Mouse (Mus musculus) hematopoietic stem cell, adult 5-6 weeks (primary cell): ENCODE results near the gene Psap. TPM values are rescaled to one million over a fixed set of nuclear protein-coding genes. Genes with fewer than 3 reads are reported as not detected.
A peak's percentile ranks its signal among the peaks of the same experiment; 100 is the strongest.

Experiments used
- ATAC-seq, 2 experiments: fragments of 125-278 bp in 1 of 2; replicated peaks in 1 of 2; 2 replicates each; pipeline ENCODE4 v1.8.0; 2016 to 2017; ENCODE audit warnings: inconsistent platforms in 2 of 2, mild to moderate bottlenecking in 2 of 2, moderate number of reproducible peaks in 2 of 2, low read depth in 1 of 2, moderate TSS enrichment in 1 of 2; ENCODE audit not compliant: low FRiP score in 2 of 2, poor library complexity in 2 of 2, severe bottlenecking in 2 of 2, insufficient read depth in 1 of 2, low TSS enrichment in 1 of 2
- total RNA-seq: library from RNA; stranded (forward); fragments of 172-1452, 232-1000 nt; gene quantifications from 2 replicates; pipeline ENCODE4 v1.2.3, GENCODE M21; 2017

Psap gene
- total RNA-seq, 1 experiment from 2014 or later = 223 TPM

GRCm38 (mm10) chr10:60304854-60305628 is 27.6 kb downstream of the Psap start:
- peak; percentile 70 to 75 for ATAC-seq

GRCm38 (mm10) chr10:60310629-60311028 is 33.2 kb downstream of the Psap start:
- ATAC-seq = no peak

- no peak for ATAC-seq
These were observed 36.2 kb downstream of the Psap start for GRCm38 (mm10) chr10:60313606-60314005.

GRCm38 (mm10) chr10:60316166-60316565 is 38.7 kb downstream of the Psap start:
- ATAC-seq = no peak

- ATAC-seq = peak in 1 of 2 experiments; percentile 52; a peak in 1 of 4 replicates
These were observed 51.7 kb downstream of the Psap start for GRCm38 (mm10) chr10:60328963-60329650.

GRCm38 (mm10) chr10:60334583-60334982 is 57.2 kb downstream of the Psap start:
- ATAC-seq = no peak

GRCm38 (mm10) chr10:60335021-60335420 is 57.6 kb downstream of the Psap start:
- no peak for ATAC-seq

GRCm38 (mm10) chr10:60341528-60341927 is 64.1 kb downstream of the Psap start:
- peak; percentile 24 to 40; a peak in 2 of 4 replicates for ATAC-seq

GRCm38 (mm10) chr10:60344111-60344510 is 66.7 kb downstream of the Psap start:
- ATAC-seq = peak; percentile 73 to 79

GRCm38 (mm10) chr10:60346056-60346455 is 68.6 kb downstream of the Psap start:
- no peak for ATAC-seq

GRCm38 (mm10) chr10:60346701-60347405 is 69.4 kb downstream of the Psap start, which contains the start of gene Vsir:
Gene Vsir, plus strand, starts transcription at chr10:60346851.
- peak; percentile 54 to 55 for ATAC-seq

GRCm38 (mm10) chr10:60347768-60348610 is 70.6 kb downstream of the Psap start:
- no peak for ATAC-seq

- ATAC-seq = peak; percentile 15 to 19; a peak in 2 of 4 replicates
These were observed 71.6 kb downstream of the Psap start for GRCm38 (mm10) chr10:60349056-60349455.

GRCm38 (mm10) chr10:60349644-60350043 is 72.2 kb downstream of the Psap start:
- ATAC-seq = no peak

- no peak for ATAC-seq
These were observed 72.8 kb downstream of the Psap start for GRCm38 (mm10) chr10:60350077-60350804.

GRCm38 (mm10) chr10:60350805-60351167 is 73.4 kb downstream of the Psap start:
- ATAC-seq = peak; percentile 63 to 67; a peak in 3 of 4 replicates

GRCm38 (mm10) chr10:60351248-60351647 is 73.8 kb downstream of the Psap start:
- no peak for ATAC-seq
